Mouse (Mus musculus) liver, embryonic 15.5 days (tissue): ENCODE measurements around the gene Nup88. TPM values are rescaled to one million over a fixed set of nuclear protein-coding genes. Genes with fewer than 3 reads are reported as not detected.

Source experiments
- ATAC-seq: fragments of 200-750 bp; cut with Nextera tagmentation; 2 replicates; pipeline ENCODE4 v1.8.0; 2017; ENCODE audit warnings: moderate number of reproducible peaks, mild to moderate bottlenecking, moderate library complexity; ENCODE audit not compliant: insufficient read depth
- H3K27ac ChIP-seq: fragments of 300-500 bp; sonication (generic); replicated peaks from 2 replicates; pipeline ENCODE4 v1.5.1; 2015; ENCODE audit warnings: mild to moderate bottlenecking, inconsistent platforms
- H3K27me3 ChIP-seq: fragments of 300-500 bp; sonication (generic); 2 replicates; pipeline ENCODE4 v1.6.1; 2015; ENCODE audit warnings: mild to moderate bottlenecking, inconsistent platforms
- H3K36me3 ChIP-seq: fragments of 300-500 bp; sonication (generic); replicated peaks from 2 replicates; pipeline ENCODE4 v1.6.1; 2015; ENCODE audit warnings: moderate library complexity, mild to moderate bottlenecking, inconsistent platforms
- H3K4me1 ChIP-seq: fragments of 300-500 bp; sonication (generic); replicated peaks from 2 replicates; pipeline ENCODE4 v1.6.1; 2015; ENCODE audit warnings: inconsistent platforms
- H3K4me2 ChIP-seq: fragments of 300-500 bp; sonication (generic); 2 replicates; pipeline ENCODE4 v1.6.1; 2015; ENCODE audit warnings: moderate library complexity, mild to moderate bottlenecking, inconsistent platforms
- H3K4me3 ChIP-seq: fragments of 300-500 bp; sonication (generic); replicated peaks from 2 replicates; pipeline ENCODE4 v1.5.1; 2015; ENCODE audit warnings: mild to moderate bottlenecking, inconsistent platforms
- H3K9ac ChIP-seq: fragments of 300-500 bp; sonication (generic); 2 replicates; pipeline ENCODE4 v1.6.1; 2015; ENCODE audit warnings: moderate library complexity, mild to moderate bottlenecking, inconsistent platforms
- H3K9me3 ChIP-seq: fragments of 300-500 bp; sonication (generic); replicated peaks from 2 replicates; pipeline ENCODE4 v1.6.1; 2016; ENCODE audit warnings: inconsistent platforms
- WGBS: fragments of 180-500 bp; shearing (Covaris S2); methylation state at CpG from one replicate; pipeline ENCODE4 v1.1.7; 2015; ENCODE audit warnings: mixed read lengths; ENCODE audit not compliant: insufficient replicate concordance; 5-methylcytosine and 5-hydroxymethylcytosine counted together
- polyA plus RNA-seq: library from polyadenylated mRNA; unstranded; fragments of >200 nt; fragmentation: Nextera tagmentation; extraction: Ambion mirVana; gene quantifications from 2 replicates; pipeline ENCODE4 v1.2.1, GENCODE M21; 2015

Gene Nup88
- polyA plus RNA-seq, 1 experiment from 2014 or later: 58.9 TPM

GRCm38 (mm10) chr11:71001167-71001566 is 31.4 kb upstream of the Nup88 start:
- Histone ChIP-seq H3K4me2 (no peak overlapping the region), H3K27ac (no peak overlapping the region), H3K27me3 (no peaks in the 10 kb centered on the region), H3K4me3 (no peak overlapping the region), H3K9ac (no peak overlapping the region), H3K9me3 (no peaks in the 10 kb centered on the region), H3K36me3 (peaks cover 41% of the 10 kb centered on the region), H3K4me1 (peaks cover 29% of the 10 kb centered on the region)
- WGBS: 73% methylated on average over 4 of the region's 4 CpGs
- ATAC-seq: no peak

GRCm38 (mm10) chr11:70982557-70983228 is 12.9 kb upstream of the Nup88 start, which contains the start of gene C1qbp:
Gene C1qbp (minus strand): TSS chr11:70983026.
- no peaks in the 10 kb centered on the region for H3K27me3 ChIP-seq
- H3K9me3 ChIP-seq: no peaks in the 10 kb centered on the region
- H3K9ac ChIP-seq: peak within 1 kb of the TSS; percentile 81
- peak within 1 kb of the TSS; percentile 99 for H3K4me2 ChIP-seq
- under 1% methylated on average over 60 of the region's 64 CpGs for WGBS
- peak within 1 kb of the TSS; percentile 91 for H3K4me3 ChIP-seq
- H3K27ac ChIP-seq: peak within 1 kb of the TSS; percentile 73
- peaks cover 38% of the 10 kb centered on the region for H3K4me1 ChIP-seq
- H3K36me3 ChIP-seq: peaks cover 70% of the 10 kb centered on the region
- ATAC-seq: peak; percentile 94

- Histone ChIP-seq H3K4me2 (peak overlapping the region; percentile 99), H3K36me3 (peaks cover 70% of the 10 kb centered on the region), H3K4me3 (peak overlapping the region; percentile 91), H3K9me3 (no peaks in the 10 kb centered on the region), H3K27me3 (no peaks in the 10 kb centered on the region), H3K9ac (peak overlapping the region; percentile 81), H3K27ac (0 out of 2 replicates have a peak overlapping the region, but pooled peaks have one; percentile 73), H3K4me1 (peaks cover 38% of the 10 kb centered on the region)
- ATAC-seq: no peak
- WGBS: 4% methylated on average over 12 of the region's 12 CpGs
Measured at GRCm38 (mm10) chr11:70982030-70982429, 12.3 kb upstream of the Nup88 start.

GRCm38 (mm10) chr11:70980751-70981510 is 11.2 kb upstream of the Nup88 start:
- Histone ChIP-seq H3K9me3 (no peaks in the 10 kb centered on the region), H3K27ac (0 out of 2 replicates have a peak overlapping the region, but pooled peaks have one; percentile 24), H3K9ac (peak overlapping the region; percentile 81), H3K36me3 (peaks cover 71% of the 10 kb centered on the region), H3K4me3 (peak overlapping the region; percentile 91), H3K4me2 (peak overlapping the region; percentile 99), H3K27me3 (no peaks in the 10 kb centered on the region), H3K4me1 (peaks cover 38% of the 10 kb centered on the region)
- 72% methylated on average over 14 of the region's 14 CpGs for WGBS
- ATAC-seq: no peak

GRCm38 (mm10) chr11:70980232-70980631 is 10.5 kb upstream of the Nup88 start:
- Histone ChIP-seq H3K36me3 (peaks cover 71% of the 10 kb centered on the region), H3K27me3 (no peaks in the 10 kb centered on the region), H3K4me3 (no peak overlapping the region), H3K4me1 (peaks cover 38% of the 10 kb centered on the region), H3K27ac (no peak overlapping the region), H3K9me3 (no peaks in the 10 kb centered on the region), H3K4me2 (peak overlapping the region; percentile 99; the same call in 1 of the 2 replicates), H3K9ac (no peak overlapping the region)
- no peak for ATAC-seq
- WGBS: 86% methylated on average over 6 of the region's 6 CpGs

- Histone ChIP-seq H3K4me3 (no peak overlapping the region), H3K27ac (no peak overlapping the region), H3K9me3 (no peaks in the 10 kb centered on the region), H3K4me1 (peaks cover 53% of the 10 kb centered on the region), H3K27me3 (no peaks in the 10 kb centered on the region), H3K9ac (no peak overlapping the region), H3K36me3 (peaks cover 90% of the 10 kb centered on the region), H3K4me2 (no peak overlapping the region)
- 78% methylated on average over 6 of the region's 6 CpGs for WGBS
- ATAC-seq: no peak
Measured at GRCm38 (mm10) chr11:70977293-70977692, 7.5 kb upstream of the Nup88 start.

- no peak for ATAC-seq
- Histone ChIP-seq H3K9me3 (no peaks in the 10 kb centered on the region), H3K27ac (no peak overlapping the region), H3K27me3 (no peaks in the 10 kb centered on the region), H3K4me1 (peaks cover 47% of the 10 kb centered on the region), H3K9ac (no peak overlapping the region), H3K4me2 (no peak overlapping the region), H3K4me3 (no peak overlapping the region), H3K36me3 (peaks cover 87% of the 10 kb centered on the region)
- 43% methylated on average over 2 of the region's 2 CpGs for WGBS
Measured at GRCm38 (mm10) chr11:70975193-70975592, 5.4 kb upstream of the Nup88 start.

- Histone ChIP-seq H3K27me3 (no peaks in the 10 kb centered on the region), H3K4me3 (no peak overlapping the region), H3K9ac (no peak overlapping the region), H3K4me1 (peaks cover 42% of the 10 kb centered on the region), H3K27ac (no peak overlapping the region), H3K9me3 (no peaks in the 10 kb centered on the region), H3K36me3 (peaks cover 74% of the 10 kb centered on the region), H3K4me2 (no peak overlapping the region)
- 71% methylated on average over 4 of the region's 4 CpGs for WGBS
- ATAC-seq: no peak
Measured at GRCm38 (mm10) chr11:70973947-70974346, 4.2 kb upstream of the Nup88 start.

GRCm38 (mm10) chr11:70972586-70972985 is 2.8 kb upstream of the Nup88 start:
- no peak for ATAC-seq
- Histone ChIP-seq H3K4me1 (peaks cover 52% of the 10 kb centered on the region), H3K9ac (no peak overlapping the region), H3K36me3 (peaks cover 62% of the 10 kb centered on the region), H3K27me3 (no peaks in the 10 kb centered on the region), H3K9me3 (no peaks in the 10 kb centered on the region), H3K4me2 (peak overlapping the region; percentile 79), H3K27ac (0 out of 2 replicates have a peak overlapping the region, but pooled peaks have one; percentile 0), H3K4me3 (no peak overlapping the region)
- 51% methylated on average over 1 of the region's 1 CpGs for WGBS

- WGBS: 5% methylated on average over 24 of the region's 24 CpGs
- ATAC-seq: peak; percentile 61
- H3K27ac ChIP-seq: peak overlapping the region; percentile 98
- peak overlapping the region; percentile 83 for H3K9ac ChIP-seq
- no peaks in the 10 kb centered on the region for H3K27me3 ChIP-seq
- peaks cover 52% of the 10 kb centered on the region for H3K36me3 ChIP-seq
- no peaks in the 10 kb centered on the region for H3K9me3 ChIP-seq
- peak overlapping the region; percentile 94 for H3K4me3 ChIP-seq
- peak overlapping the region; percentile 79 for H3K4me2 ChIP-seq
- peaks cover 54% of the 10 kb centered on the region for H3K4me1 ChIP-seq
Measured at GRCm38 (mm10) chr11:70970560-70971540, 1.1 kb upstream of the Nup88 start.
